ENCODE assay signal across 8 mouse cellular contexts in genomic region chr13:113614635-113615545, GRCm38 (mm10). TPM values are rescaled to one million over a fixed set of nuclear protein-coding genes. Genes with fewer than 3 reads are reported as not detected.
DNase-seq lines count a peak whose midpoint lies in the region; ATAC-seq and TF ChIP-seq lines count a peak whose summit lies in the region.

No protein-coding gene starts in this region.

- H3K9ac ChIP-seq in ES-Bruce4 (ENCODE audit: low read depth, poor library complexity, severe bottlenecking) = peak overlapping the region; percentile 86
- H3K9ac ChIP-seq in forebrain, embryonic 13.5 days = peak overlapping the region; percentile 90
- peak overlapping the region; percentile 91 for H3K9ac ChIP-seq in lung, embryonic 14.5 days

- H3K36me3 ChIP-seq in ES-Bruce4 (ENCODE audit: control insufficient read depth, insufficient read depth, low read length, poor library complexity, severe bottlenecking) = peaks cover 5% of the 10 kb centered on the region
- H3K36me3 ChIP-seq in forebrain, embryonic 13.5 days (ENCODE audit: poor library complexity, severe bottlenecking) = no peaks in the 10 kb centered on the region
- H3K36me3 ChIP-seq in lung, embryonic 14.5 days (ENCODE audit: insufficient read depth) = 0 out of 2 replicates have a peak, but pooled peaks cover 9% of the 10 kb centered on the region
- no peaks in the 10 kb centered on the region for H3K36me3 ChIP-seq in thymus, adult 2 months (ENCODE audit: control insufficient read depth, insufficient read depth, low read length)

- intact Hi-C loops in heart, postnatal 14 days (cut with DNase I) = loop anchor here (5.0 to 10.0 kb wide), 6 partner anchors 33 to 570 kb away; partner anchors contain the start of gene Gpx8

- H3K4me2 ChIP-seq in forebrain, embryonic 13.5 days = peak overlapping the region; percentile 90
- peak overlapping the region; percentile 94 for H3K4me2 ChIP-seq in lung, embryonic 14.5 days

- TF ChIP-seq POLR2A in ES-Bruce4 (IDR thresholded peaks at IDR 0.05; ENCODE audit: insufficient read depth, low read length) = no peak
- no peak for TF ChIP-seq POLR2A in olfactory bulb, adult 2 months (IDR thresholded peaks at IDR 0.05; ENCODE audit: insufficient read depth, low read depth, low read length)
- no peak for TF ChIP-seq POLR2A in thymus, adult 2 months (IDR thresholded peaks at IDR 0.05; ENCODE audit: control insufficient read depth, extremely low read depth, insufficient read depth, low read length, poor library complexity)

- TF ChIP-seq EP300 in ES-Bruce4 (IDR thresholded peaks at IDR 0.05; ENCODE audit: insufficient read depth, low read depth, low read length) = no peak

- peak overlapping the region; percentile 74 for H3K4me3 ChIP-seq in ES-Bruce4 (ENCODE audit: low read depth, low read length)
- peak overlapping the region; percentile 78 for H3K4me3 ChIP-seq in forebrain, embryonic 13.5 days
- H3K4me3 ChIP-seq in lung, embryonic 14.5 days (ENCODE audit: low read depth, low read length) = peak overlapping the region; percentile 81
- peak overlapping the region; percentile 74 for H3K4me3 ChIP-seq in olfactory bulb, adult 2 months (ENCODE audit: insufficient read depth, low read depth, low read length)
- H3K4me3 ChIP-seq in thymus, adult 2 months (ENCODE audit: control insufficient read depth, insufficient read depth, low read length) = peak overlapping the region; percentile 32

- ATAC-seq in forebrain, embryonic 13.5 days = 0 out of 2 replicates have a peak, but pooled peaks have one; percentile 15
- 0 out of 2 replicates have a peak, but pooled peaks have one; percentile 25 for ATAC-seq in lung, embryonic 14.5 days (ENCODE audit: insufficient read depth)

- WGBS in forebrain, embryonic 13.5 days = 16% methylated on average over 24 of the region's 24 CpGs
- 7% methylated on average over 24 of the region's 24 CpGs for WGBS in lung, embryonic 14.5 days
- 18% methylated on average over 24 of the region's 24 CpGs for WGBS in olfactory bulb, adult 2 months
- WGBS in thymus, adult 2 months = 4% methylated on average over 24 of the region's 24 CpGs

- TF ChIP-seq CTCF in ES-Bruce4 (IDR thresholded peaks at IDR 0.05; ENCODE audit: low read depth, low read length) = no peak
- no peak for TF ChIP-seq CTCF in lung, embryonic 14.5 days (IDR thresholded peaks at IDR 0.05; ENCODE audit: low read depth)
- TF ChIP-seq CTCF in olfactory bulb, adult 2 months (IDR thresholded peaks at IDR 0.05; ENCODE audit: insufficient read depth, low read depth, low read length) = no peak
- no peak for TF ChIP-seq CTCF in thymus, adult 2 months (IDR thresholded peaks at IDR 0.05; ENCODE audit: borderline replicate concordance, control insufficient read depth, extremely low read depth, insufficient read depth, low read length, poor library complexity)

- peak; percentile 78 for DNase-seq in c-Kit-positive CD71-positive TER-119-negative erythroid progenitor cells, embryonic 14.5 days (ENCODE audit: low read depth)
- peak; percentile 83 to 89 for DNase-seq in heart, postnatal 14 days
- peak; percentile 82 to 90 for DNase-seq in kidney, postnatal 4 days
- DNase-seq in lung, embryonic 14.5 days = peak; percentile 87
- peak; percentile 90 for DNase-seq in thymus, adult 2 months

- no peaks in the 10 kb centered on the region for H3K9me3 ChIP-seq in ES-Bruce4 (replicated peaks; ENCODE audit: control insufficient read depth, insufficient read depth, low read length, poor library complexity, severe bottlenecking)
- no peaks in the 10 kb centered on the region for H3K9me3 ChIP-seq in forebrain, embryonic 13.5 days (replicated peaks)
- no peaks in the 10 kb centered on the region for H3K9me3 ChIP-seq in lung, embryonic 14.5 days (ENCODE audit: low read depth, low read length)

- no peaks in the 10 kb centered on the region for H3K27me3 ChIP-seq in ES-Bruce4 (ENCODE audit: control insufficient read depth, insufficient read depth, low read length, poor library complexity, severe bottlenecking)
- no peaks in the 10 kb centered on the region for H3K27me3 ChIP-seq in forebrain, embryonic 13.5 days
- no peaks in the 10 kb centered on the region for H3K27me3 ChIP-seq in lung, embryonic 14.5 days (ENCODE audit: insufficient read depth, low read length)
- no peaks in the 10 kb centered on the region for H3K27me3 ChIP-seq in thymus, adult 2 months (ENCODE audit: control insufficient read depth, insufficient read depth, low read length)

- H3K27ac ChIP-seq in ES-Bruce4 (ENCODE audit: insufficient read depth, low read length) = no peak overlapping the region
- H3K27ac ChIP-seq in forebrain, embryonic 13.5 days = no peak overlapping the region
- peak overlapping the region; percentile 65; the same call in 1 of the 2 replicates for H3K27ac ChIP-seq in lung, embryonic 14.5 days (ENCODE audit: low read depth)
- H3K27ac ChIP-seq in olfactory bulb, adult 2 months (ENCODE audit: insufficient read depth, low read depth, low read length) = peak overlapping the region; percentile 56
- peak overlapping the region; percentile 1; the same call in 1 of the 2 replicates for H3K27ac ChIP-seq in thymus, adult 2 months (ENCODE audit: control insufficient read depth, insufficient read depth, low read length)

- peaks cover 4% of the 10 kb centered on the region for H3K4me1 ChIP-seq in ES-Bruce4 (ENCODE audit: control insufficient read depth, insufficient read depth, low read length)
- peaks cover 74% of the 10 kb centered on the region for H3K4me1 ChIP-seq in forebrain, embryonic 13.5 days
- H3K4me1 ChIP-seq in lung, embryonic 14.5 days (ENCODE audit: insufficient read depth) = peaks cover 58% of the 10 kb centered on the region
- H3K4me1 ChIP-seq in olfactory bulb, adult 2 months (ENCODE audit: control insufficient read depth, insufficient read depth, low read length) = peaks cover 47% of the 10 kb centered on the region
- H3K4me1 ChIP-seq in thymus, adult 2 months (replicated peaks; ENCODE audit: control insufficient read depth, insufficient read depth, low read length) = peaks cover 30% of the 10 kb centered on the region

RNA-seq across cellular contexts. Expression of gene Snx18, which starts 3.5 kb away (rescaled TPM):
- polyA plus RNA-seq in ES-Bruce4 (2011; ENCODE audit: insufficient read depth, insufficient read length, low read depth, missing spikeins) = 36.7 and 42.4 TPM in 2 replicates
- 7.6 and 8.3 TPM in 2 replicates for polyA plus RNA-seq in forebrain, embryonic 13.5 days (2015; fragmentation: Nextera tagmentation; extraction: Ambion mirVana)
- total RNA-seq in heart, postnatal 14 days (2021) = 10 to 100 TPM; 28.4 to 28.7 TPM
- polyA plus RNA-seq in lung, embryonic 14.5 days (2014; fragmentation: Nextera tagmentation; extraction: Ambion mirVana) = 29.9 and 30.2 TPM in 2 replicates
- polyA plus RNA-seq in olfactory bulb, adult 2 months (2012; ENCODE audit: insufficient read depth, insufficient read length, low replicate concordance, missing spikeins) = not detected in 2 replicates
- 15.6 and 21.0 TPM in 2 replicates for polyA plus RNA-seq in thymus, adult 2 months (2012; rRNA removed)

RNA-seq across cellular contexts. Expression of gene Hspb3, which starts 48.6 kb away (rescaled TPM):
- polyA plus RNA-seq in ES-Bruce4 (2011; ENCODE audit: insufficient read depth, insufficient read length, low read depth, missing spikeins) = not detected in 2 replicates
- not detected in 2 replicates for polyA plus RNA-seq in forebrain, embryonic 13.5 days (2015; fragmentation: Nextera tagmentation; extraction: Ambion mirVana)
- total RNA-seq in heart, postnatal 14 days (2021) = 10 to 100 TPM; 13.7 to 16.2 TPM
- polyA plus RNA-seq in lung, embryonic 14.5 days (2014; fragmentation: Nextera tagmentation; extraction: Ambion mirVana) = 1.3 TPM in 1 of 2 replicates, not detected in the other
- polyA plus RNA-seq in olfactory bulb, adult 2 months (2012; ENCODE audit: insufficient read depth, insufficient read length, low replicate concordance, missing spikeins) = not detected in 2 replicates
- 0.65 TPM in 1 of 2 replicates, not detected in the other for polyA plus RNA-seq in thymus, adult 2 months (2012; rRNA removed)

Comparison
In these comparisons a context has a peak if more than half of its experiments do, and no peak if none do; other contexts are left out.
1. H3K27ac ChIP-seq: peak in lung, embryonic 14.5 days (single experiment), olfactory bulb, adult 2 months (single experiment) and thymus, adult 2 months (single experiment); none in ES-Bruce4 (single experiment) and forebrain, embryonic 13.5 days (single experiment).
2. Peak in every context shown above with its lines, with median percentiles within 50 percentile points of each other: H3K4me3 ChIP-seq, H3K9ac ChIP-seq and DNase-seq.